Mouse (Mus musculus) splenic B cell, adult 2 months (primary cell): ENCODE data around the gene Slc25a45.

Source experiments
- DNase-seq: peaks from one replicate; pipeline ENCODE4 v3.0.0-alpha.2; 2011; ENCODE audit warnings: low read depth, low spot score
- H3K27me3 ChIP-seq: 2 replicates; pipeline ENCODE4 v1.6.1; 2012; ENCODE audit warnings: mild to moderate bottlenecking, low read length, moderate library complexity, mixed read lengths; ENCODE audit not compliant: control insufficient read depth, poor library complexity, insufficient read depth, severe bottlenecking
- H3K36me3 ChIP-seq: 2 replicates; pipeline ENCODE4 v1.6.1; 2012; ENCODE audit warnings: mild to moderate bottlenecking, low read length, moderate library complexity, mixed read lengths; ENCODE audit not compliant: control insufficient read depth, poor library complexity, insufficient read depth, severe bottlenecking

The Slc25a45 gene

GRCm38 (mm10) chr19:5862335-5863085, 15.1 kb upstream of the Slc25a45 start:
- Histone ChIP-seq H3K36me3 (peaks cover 9% of the 10 kb centered on the region), H3K27me3 (no peaks in the 10 kb centered on the region)
- DNase-seq = no peak

- peaks cover 9% of the 10 kb centered on the region for H3K36me3 ChIP-seq
- no peak for DNase-seq
Observed at GRCm38 (mm10) chr19:5863776-5864175, 13.8 kb upstream of the Slc25a45 start.

GRCm38 (mm10) chr19:5864710-5865398, 12.8 kb upstream of the Slc25a45 start:
- H3K36me3 ChIP-seq = peaks cover 9% of the 10 kb centered on the region
- no peaks in the 10 kb centered on the region for H3K27me3 ChIP-seq
- no peak for DNase-seq

More at GRCm38 (mm10) chr19:5863776-5864175, 13.8 kb upstream of the Slc25a45 start:
- no peaks in the 10 kb centered on the region for H3K27me3 ChIP-seq

- H3K27me3 ChIP-seq = no peaks in the 10 kb centered on the region
- H3K36me3 ChIP-seq = peaks cover 5% of the 10 kb centered on the region; the same call in 1 of the 2 replicates
- DNase-seq = no peak
Observed at GRCm38 (mm10) chr19:5868096-5868495, 9.5 kb upstream of the Slc25a45 start.

- DNase-seq = no peak
- Histone ChIP-seq H3K36me3 (peaks cover 2% of the 10 kb centered on the region; the same call in 1 of the 2 replicates), H3K27me3 (no peaks in the 10 kb centered on the region)
Observed at GRCm38 (mm10) chr19:5871273-5871672, 6.3 kb upstream of the Slc25a45 start.

- no peak for DNase-seq
- H3K27me3 ChIP-seq = no peaks in the 10 kb centered on the region
Observed at GRCm38 (mm10) chr19:5871683-5872082, 5.9 kb upstream of the Slc25a45 start.

GRCm38 (mm10) chr19:5872528-5872927, 5.1 kb upstream of the Slc25a45 start:
- H3K27me3 ChIP-seq = no peaks in the 10 kb centered on the region
- DNase-seq = no peak

More at GRCm38 (mm10) chr19:5871683-5872082, 5.9 kb upstream of the Slc25a45 start:
- peaks cover 2% of the 10 kb centered on the region; the same call in 1 of the 2 replicates for H3K36me3 ChIP-seq

GRCm38 (mm10) chr19:5872931-5873556, 4.6 kb upstream of the Slc25a45 start:
- Histone ChIP-seq H3K36me3 (no peaks in the 10 kb centered on the region), H3K27me3 (no peaks in the 10 kb centered on the region)
- DNase-seq = no peak

More at GRCm38 (mm10) chr19:5872528-5872927, 5.1 kb upstream of the Slc25a45 start:
- H3K36me3 ChIP-seq = no peaks in the 10 kb centered on the region

- no peak for DNase-seq
- Histone ChIP-seq H3K36me3 (no peaks in the 10 kb centered on the region), H3K27me3 (no peaks in the 10 kb centered on the region)
Observed at GRCm38 (mm10) chr19:5874391-5874968, 3.1 kb upstream of the Slc25a45 start.

- peak; percentile 93 for DNase-seq
- H3K36me3 ChIP-seq = no peaks in the 10 kb centered on the region
Observed at GRCm38 (mm10) chr19:5874969-5875480, 2.6 kb upstream of the Slc25a45 start, which contains the start of gene Frmd8. Frmd8 (minus strand) TSS chr19:5875274.

GRCm38 (mm10) chr19:5878362-5878722, 734 bp downstream of the Slc25a45 start:
- DNase-seq = no peak
- no peaks in the 10 kb centered on the region for H3K27me3 ChIP-seq
- H3K36me3 ChIP-seq = no peaks in the 10 kb centered on the region

More at GRCm38 (mm10) chr19:5874969-5875480, 2.6 kb upstream of the Slc25a45 start, which contains the start of gene Frmd8:
- H3K27me3 ChIP-seq = no peaks in the 10 kb centered on the region

- Histone ChIP-seq H3K27me3 (no peaks in the 10 kb centered on the region), H3K36me3 (no peaks in the 10 kb centered on the region)
- no peak for DNase-seq
Observed at GRCm38 (mm10) chr19:5878916-5879315, 1.3 kb downstream of the Slc25a45 start.

- no peak for DNase-seq
- H3K27me3 ChIP-seq = no peaks in the 10 kb centered on the region
- H3K36me3 ChIP-seq = no peaks in the 10 kb centered on the region
Observed at GRCm38 (mm10) chr19:5879735-5880134, 2.1 kb downstream of the Slc25a45 start.

- H3K36me3 ChIP-seq = no peaks in the 10 kb centered on the region
- no peak for DNase-seq
- H3K27me3 ChIP-seq = no peaks in the 10 kb centered on the region
Observed at GRCm38 (mm10) chr19:5881155-5881554, 3.5 kb downstream of the Slc25a45 start.
